Mouse (Mus musculus) left cerebral cortex, adult 8-10 months (tissue): ENCODE measurements around the gene Gm48551. TPM values are rescaled to one million over a fixed set of nuclear protein-coding genes. Genes with fewer than 3 reads are reported as not detected.

Experiments used
- DNase-seq, 2 experiments: peaks; one replicate each; pipeline ENCODE4 v3.0.0; 2022; ENCODE audit warnings: low spot score in 2 of 2
- total RNA-seq, 4 experiments: library from RNA; stranded (reverse); gene quantifications; 2 replicates each; pipeline ENCODE4 v1.2.4; 2022

Gene Gm48551
- total RNA-seq, 4 experiments from 2014 or later, result 2.0 to 5.2 (median 4.0) TPM

GRCm38 (mm10) chr10:81356991-81357844, 27.0 kb upstream of the Gm48551 start, which contains the start of gene Mfsd12:
TSS of gene Mfsd12 (plus strand) at chr10:81357491.
- DNase-seq, result peak; percentile 75 to 81

GRCm38 (mm10) chr10:81358209-81358608, 26.1 kb upstream of the Gm48551 start:
- DNase-seq, result no peak

GRCm38 (mm10) chr10:81358841-81359240, 25.4 kb upstream of the Gm48551 start:
- DNase-seq, result no peak

GRCm38 (mm10) chr10:81360721-81361120, 23.5 kb upstream of the Gm48551 start:
- no peak for DNase-seq

GRCm38 (mm10) chr10:81362336-81362949, 21.8 kb upstream of the Gm48551 start:
- no peak for DNase-seq

- no peak for DNase-seq
These were observed 20.6 kb upstream of the Gm48551 start for GRCm38 (mm10) chr10:81363436-81364346.

GRCm38 (mm10) chr10:81364666-81365065, 19.6 kb upstream of the Gm48551 start:
- DNase-seq, result no peak

- peak in 1 of 2 experiments; percentile 67 for DNase-seq
These were observed 19.2 kb upstream of the Gm48551 start for GRCm38 (mm10) chr10:81365073-81365472.

GRCm38 (mm10) chr10:81365672-81366476, 18.4 kb upstream of the Gm48551 start, which contains the start of gene 4930404N11Rik:
TSS of gene 4930404N11Rik (minus strand) at chr10:81365816.
- no peak for DNase-seq

- DNase-seq, result no peak
These were observed 17.6 kb upstream of the Gm48551 start for GRCm38 (mm10) chr10:81366477-81367206.

- DNase-seq, result no peak
These were observed 17.1 kb upstream of the Gm48551 start for GRCm38 (mm10) chr10:81367207-81367495.

GRCm38 (mm10) chr10:81375322-81375721, 8.9 kb upstream of the Gm48551 start:
- DNase-seq, result no peak

- DNase-seq, result no peak
These were observed 7.5 kb upstream of the Gm48551 start for GRCm38 (mm10) chr10:81376561-81377361.

- no peak for DNase-seq
These were observed 7.0 kb upstream of the Gm48551 start for GRCm38 (mm10) chr10:81377362-81377664.

GRCm38 (mm10) chr10:81377793-81378552, 6.3 kb upstream of the Gm48551 start, which contains the start of gene Fzr1:
TSS of gene Fzr1 (minus strand) at chr10:81378516.
- DNase-seq, result no peak

GRCm38 (mm10) chr10:81378553-81379182, 5.6 kb upstream of the Gm48551 start:
- peak; percentile 98 to 100 for DNase-seq

GRCm38 (mm10) chr10:81379183-81379553, 5.1 kb upstream of the Gm48551 start:
- DNase-seq, result no peak

GRCm38 (mm10) chr10:81379809-81380378, 4.4 kb upstream of the Gm48551 start:
- DNase-seq, result no peak
